Mouse (Mus musculus): ENCODE measurements at regions not wholly inside any gene's neighbourhood (a gene's known extent, or its start where the extent isn't known, plus 50 kb on each side); places are given as distances from the start of the nearest gene placed in this dataset.

DNA sequence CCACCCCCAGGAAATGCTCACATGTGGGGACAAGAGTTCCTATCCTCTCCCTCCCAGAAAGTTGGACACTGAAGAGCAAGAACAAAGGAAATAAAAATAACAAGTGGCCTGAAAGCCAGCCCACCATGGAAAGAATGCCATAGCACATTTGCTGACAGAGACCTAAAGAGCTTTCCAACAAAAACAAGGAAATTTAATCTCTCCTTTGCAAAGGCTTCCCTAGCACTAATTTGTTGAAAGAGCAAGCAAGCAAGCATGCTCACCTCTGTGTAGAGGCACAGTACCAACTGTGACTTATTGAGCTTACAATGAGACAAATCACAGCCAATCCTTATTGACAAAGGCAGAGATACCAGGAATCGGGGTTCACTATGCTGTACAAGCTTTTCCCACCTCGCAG, 100.9 kb upstream of the 4930412O13Rik start:
- TF ChIP-seq GABPA (IDR thresholded peaks at IDR 0.05; ENCODE audit: low read depth, low read length) (no peak), GATA1 (IDR thresholded peaks at IDR 0.05; ENCODE audit: low read depth, low read length) (no peak), UBTF (IDR thresholded peaks at IDR 0.05; ENCODE audit: borderline replicate concordance, insufficient read depth, low read depth, low read length) (no peak), POLR2A (IDR thresholded peaks at IDR 0.05; ENCODE audit: control insufficient read depth in 1 of 2, insufficient read depth in 1 of 2, low read depth in 1 of 2, low read length in 2 of 2, poor library complexity in 1 of 2) (no peak)
